Mouse (Mus musculus) T-helper 2 cell (primary cell): ENCODE results near the gene Prpf4.

Experiments
- in situ Hi-C: fragments of 300-600 bp; cut with MboI, MseI; formaldehyde crosslinking; loops from one replicate; pipeline ENCODE4 v1.15.1; 2025; ENCODE audit warnings: high pct_unique_total_duplicates

Gene Prpf4

GRCm38 (mm10) chr4:62435081-62435480, 26.5 kb downstream of the Prpf4 start, which contains the start of gene Rnf183:
Gene Rnf183 (minus strand): TSS chr4:62435252.
- in situ Hi-C loops: no loop called here

- in situ Hi-C loops: no loop called here
Measured at GRCm38 (mm10) chr4:62437256-62437778, 28.7 kb downstream of the Prpf4 start.

DNA sequence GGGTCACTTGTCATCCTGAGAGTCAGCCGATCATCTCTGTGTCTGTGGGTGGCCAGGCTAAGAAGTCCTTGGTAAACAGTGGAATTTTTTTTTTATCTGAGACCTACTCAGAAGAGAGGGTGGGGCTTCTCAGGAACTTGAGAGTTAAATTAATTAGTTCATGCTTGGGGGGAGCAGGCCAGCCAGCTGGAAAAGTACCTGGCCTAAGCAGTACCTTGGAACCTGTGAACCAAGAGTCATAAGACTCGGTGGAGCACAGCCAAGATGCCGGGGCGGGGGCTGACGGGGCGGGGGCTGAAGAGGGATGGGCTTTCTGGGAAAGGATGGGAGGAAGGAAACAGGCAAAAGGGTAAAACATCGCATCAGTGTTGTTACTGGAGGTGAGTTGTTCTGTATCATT, 29.3 kb downstream of the Prpf4 start:
- in situ Hi-C loops: no loop called here

- in situ Hi-C loops: no loop called here
Measured at GRCm38 (mm10) chr4:62439793-62440192, 31.2 kb downstream of the Prpf4 start.

- in situ Hi-C loops: no loop called here
Measured at GRCm38 (mm10) chr4:62440544-62440943, 31.9 kb downstream of the Prpf4 start.

DNA sequence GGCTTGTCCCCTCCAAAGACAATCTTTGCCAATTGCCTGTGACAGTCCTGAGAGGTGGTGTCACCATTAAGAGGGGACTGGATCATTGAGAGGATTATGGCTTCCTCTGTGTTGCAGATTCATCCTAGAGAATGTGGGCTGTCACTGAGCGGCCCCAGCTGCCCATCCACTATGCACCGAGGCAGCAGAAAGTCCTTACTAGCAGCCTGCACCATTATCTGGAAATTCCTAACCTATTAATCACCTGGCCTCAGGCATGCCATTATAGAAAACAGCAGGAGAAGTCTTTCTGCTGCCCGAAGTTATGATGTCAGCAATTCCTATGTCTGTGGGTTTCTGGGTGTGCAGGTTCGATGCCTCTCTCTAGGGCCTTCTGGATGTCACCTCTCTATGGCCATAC, 32.4 kb downstream of the Prpf4 start:
- in situ Hi-C loops: no loop called here

DNA sequence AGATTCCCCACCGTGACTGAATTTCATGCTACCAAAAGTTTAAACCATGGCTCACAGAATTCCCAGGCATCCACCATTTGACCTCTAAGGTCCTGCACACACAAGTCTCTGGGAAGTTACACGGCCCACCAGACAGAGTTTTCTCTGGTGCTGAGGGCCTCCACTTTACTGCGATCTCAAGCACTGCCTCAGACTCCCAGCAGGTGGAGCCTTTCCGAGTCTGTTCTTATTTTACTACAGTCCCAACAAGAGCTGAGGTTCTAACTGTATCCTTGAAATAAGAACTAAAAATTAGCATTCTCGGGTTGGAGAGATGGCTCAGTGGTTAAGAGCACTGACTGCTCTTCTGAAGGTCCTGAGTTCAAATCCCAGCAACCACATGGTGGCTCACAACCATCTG, 46.4 kb downstream of the Prpf4 start:
- in situ Hi-C loops: loop anchor here (10.0 kb wide), 1 partner anchor 310 kb away; no protein-coding TSS in a partner anchor

DNA sequence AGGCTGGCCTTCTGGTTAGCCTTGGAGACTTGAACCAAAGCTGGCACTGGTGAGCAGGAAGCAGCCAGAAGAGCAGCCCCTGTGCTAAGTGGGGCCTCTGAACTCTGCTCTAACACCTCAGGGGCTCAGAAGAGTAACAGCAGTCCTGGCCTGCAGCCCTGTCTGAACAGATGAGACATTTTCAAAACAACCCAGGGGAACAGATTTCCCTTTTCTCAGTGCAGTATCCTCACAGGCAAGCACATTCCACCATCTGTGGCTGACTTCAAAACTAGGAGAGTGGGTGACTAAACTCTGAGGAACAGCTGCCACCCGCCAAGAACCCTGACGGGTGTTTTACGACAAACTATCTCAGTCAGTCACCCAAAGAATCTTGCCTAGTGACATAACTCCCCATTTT, 50.5 kb downstream of the Prpf4 start:
- in situ Hi-C loops: loop anchor here (10.0 kb wide), 1 partner anchor 306 kb away; no protein-coding TSS in a partner anchor

GRCm38 (mm10) chr4:62460348-62460747, 51.8 kb downstream of the Prpf4 start:
- in situ Hi-C loops: no loop called here

- in situ Hi-C loops: no loop called here
Measured at GRCm38 (mm10) chr4:62463124-62463523, 54.5 kb downstream of the Prpf4 start.

DNA sequence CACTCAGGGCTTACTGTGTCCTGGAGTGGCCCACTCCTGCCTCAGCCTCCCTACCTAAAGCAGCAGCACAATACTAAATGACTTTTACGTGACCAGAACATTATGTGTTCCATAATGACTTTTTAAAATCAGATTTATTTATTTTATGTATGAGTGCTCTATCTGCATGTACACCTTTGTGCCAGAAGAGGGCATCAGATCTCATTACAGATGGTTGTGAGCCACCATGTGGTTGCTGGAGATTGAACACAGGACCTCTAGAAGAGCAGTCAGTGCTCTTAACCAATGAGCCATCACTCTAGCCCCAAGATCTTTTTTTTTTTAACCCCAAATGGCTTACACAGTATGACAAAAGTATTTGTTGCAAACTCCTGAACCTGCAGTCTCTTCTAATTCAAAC, 59.6 kb downstream of the Prpf4 start:
- in situ Hi-C loops: no loop called here

DNA sequence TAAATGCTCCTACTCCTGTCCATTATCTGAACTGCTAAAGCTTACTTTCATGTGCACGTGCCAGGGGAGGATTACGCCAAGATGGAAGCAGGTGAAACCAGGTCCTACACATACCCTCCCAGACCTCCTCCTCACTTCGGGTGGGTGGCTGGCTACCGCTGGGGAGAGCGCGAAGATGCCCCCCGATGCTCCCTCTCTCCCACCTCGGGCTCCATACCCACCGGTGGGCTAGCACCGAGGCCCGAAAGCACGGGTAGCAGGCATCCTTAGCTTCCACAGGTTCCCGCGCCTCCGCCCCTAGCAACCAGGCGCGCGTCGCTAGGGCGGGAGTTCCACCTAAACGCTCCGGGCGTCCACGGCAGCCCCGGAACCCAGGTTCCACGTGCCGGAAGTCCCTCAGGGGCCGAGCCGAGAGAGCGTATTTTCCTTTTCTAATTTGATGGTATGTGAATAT, 62.0 kb downstream of the Prpf4 start, which contains the start of gene Wdr31:
Wdr31 (minus strand) TSS at position 299 of the 454 bp plus-strand sequence.
- in situ Hi-C loops: loop anchor here (5.0 kb wide), 1 partner anchor 42 kb away; no protein-coding TSS in a partner anchor

DNA sequence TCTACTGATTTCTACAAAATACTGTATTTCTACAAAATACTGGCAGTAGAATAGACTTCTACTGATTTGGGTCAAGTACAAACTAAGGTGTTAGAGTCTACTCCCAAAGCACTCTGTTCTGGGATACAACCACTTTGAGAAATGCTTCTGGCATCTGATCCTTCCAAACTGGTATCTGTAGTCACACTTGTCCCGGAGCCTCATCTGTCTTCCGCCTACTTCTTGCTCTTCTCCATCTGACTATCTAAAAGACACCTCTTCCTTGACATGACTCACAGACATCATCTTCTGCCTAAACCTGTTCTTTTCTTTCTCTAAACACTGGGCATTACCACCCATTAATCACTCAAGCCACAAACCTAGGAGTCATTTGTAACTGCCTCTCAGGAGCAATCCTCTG, 63.5 kb downstream of the Prpf4 start:
- in situ Hi-C loops: loop anchor here (5.0 kb wide), 1 partner anchor 40 kb away; no protein-coding TSS in a partner anchor

GRCm38 (mm10) chr4:62475131-62475530, 66.5 kb downstream of the Prpf4 start:
- in situ Hi-C loops: no loop called here

DNA sequence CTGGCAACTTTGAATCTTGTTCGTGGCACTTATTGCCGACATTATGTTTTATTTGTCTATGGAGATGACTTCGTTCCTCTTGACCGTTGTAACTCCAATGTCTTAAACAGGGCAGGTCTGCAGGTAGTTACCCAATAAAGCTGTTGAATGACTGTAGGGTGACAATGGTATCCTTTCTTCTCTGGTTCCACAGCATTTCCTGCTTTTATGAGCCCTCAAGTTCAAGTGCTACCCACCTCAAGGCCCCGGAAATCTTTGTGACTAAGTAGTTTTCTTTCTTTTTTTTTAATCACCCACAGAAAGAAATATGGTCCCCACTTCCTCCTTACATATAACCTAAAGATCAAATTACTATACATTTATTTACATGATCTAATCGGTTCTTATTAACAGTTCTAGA, 67.2 kb downstream of the Prpf4 start:
- in situ Hi-C loops: no loop called here
